Mouse (Mus musculus) midbrain, embryonic 12.5 days (tissue): ENCODE results near the gene Dusp28. TPM values are rescaled to one million over a fixed set of nuclear protein-coding genes. Genes with fewer than 3 reads are reported as not detected.

Experiments used
- ATAC-seq: fragments of 200-750 bp; cut with Nextera tagmentation; 2 replicates; pipeline ENCODE4 v1.8.0; 2017; ENCODE audit warnings: low read depth, moderate TSS enrichment, moderate library complexity; ENCODE audit not compliant: low FRiP score
- H3K27ac ChIP-seq: fragments of 300-500 bp; sonication (generic); replicated peaks from 2 replicates; pipeline ENCODE4 v1.5.1; 2016; ENCODE audit warnings: mild to moderate bottlenecking
- H3K27me3 ChIP-seq: fragments of 300-500 bp; sonication (generic); 2 replicates; pipeline ENCODE4 v1.6.1; 2016; ENCODE audit warnings: mild to moderate bottlenecking
- H3K36me3 ChIP-seq: fragments of 300-500 bp; sonication (generic); 2 replicates; pipeline ENCODE4 v1.6.1; 2016
- H3K4me1 ChIP-seq: fragments of 300-500 bp; sonication (generic); 2 replicates; pipeline ENCODE4 v1.6.1; 2016
- H3K4me2 ChIP-seq: fragments of 300-500 bp; sonication (generic); replicated peaks from 2 replicates; pipeline ENCODE4 v1.6.1; 2016; ENCODE audit warnings: mild to moderate bottlenecking, moderate library complexity
- H3K4me3 ChIP-seq: fragments of 300-500 bp; sonication (generic); 2 replicates; pipeline ENCODE4 v1.5.1; 2016; ENCODE audit warnings: mild to moderate bottlenecking
- H3K9ac ChIP-seq: fragments of 300-500 bp; sonication (generic); replicated peaks from 2 replicates; pipeline ENCODE4 v1.6.1; 2016; ENCODE audit warnings: mild to moderate bottlenecking, moderate library complexity
- H3K9me3 ChIP-seq: fragments of 300-500 bp; sonication (generic); 2 replicates; pipeline ENCODE4 v1.6.1; 2016; ENCODE audit warnings: mild to moderate bottlenecking
- WGBS: fragments of 180-500 bp; shearing (Covaris S2); methylation state at CpG from one replicate; pipeline ENCODE4 v1.1.7; 2016; 5-methylcytosine and 5-hydroxymethylcytosine counted together
- polyA plus RNA-seq: library from polyadenylated mRNA; unstranded; fragments of >200 nt; fragmentation: Nextera tagmentation; extraction: Ambion mirVana; gene quantifications from 2 replicates; pipeline ENCODE4 v1.2.1, GENCODE M21; 2016

Gene Dusp28
- polyA plus RNA-seq, result 14.6 and 16.7 TPM in 2 replicates

DNA sequence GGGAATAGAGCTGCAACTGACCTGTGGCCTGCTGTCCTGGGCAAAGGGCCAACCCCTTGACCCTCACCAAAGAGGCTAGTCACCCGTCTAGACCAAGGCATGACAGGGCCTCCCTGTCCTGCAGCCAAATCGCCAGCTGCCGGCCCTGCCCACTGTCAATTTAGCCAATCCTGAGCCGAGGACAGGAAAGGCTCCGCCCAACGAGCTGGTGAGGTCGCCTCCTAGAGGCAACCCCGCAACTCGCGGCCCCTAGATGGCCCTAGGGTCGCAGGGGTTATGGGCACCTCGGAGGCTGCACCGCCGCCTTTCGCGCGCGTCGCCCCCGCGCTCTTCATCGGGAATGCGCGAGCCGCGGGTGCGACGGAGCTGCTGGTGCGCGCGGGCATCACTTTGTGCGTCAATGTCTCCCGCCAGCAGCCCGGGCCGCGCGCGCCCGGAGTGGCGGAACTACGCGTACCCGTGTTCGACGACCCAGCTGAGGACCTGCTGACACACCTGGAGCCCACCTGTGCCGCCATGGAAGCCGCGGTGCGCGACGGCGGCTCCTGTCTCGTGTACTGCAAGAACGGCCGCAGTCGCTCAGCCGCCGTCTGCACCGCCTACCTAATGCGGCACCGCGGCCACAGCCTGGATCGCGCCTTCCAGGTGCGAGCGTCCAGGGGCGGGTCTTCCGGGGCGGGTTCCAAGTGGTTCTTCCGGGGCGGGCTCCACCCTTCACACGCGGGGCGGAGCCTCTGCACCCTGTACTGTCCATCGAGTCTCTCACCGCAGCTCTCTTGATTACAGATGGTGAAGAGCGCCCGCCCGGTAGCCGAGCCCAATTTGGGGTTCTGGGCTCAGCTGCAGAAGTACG lies at the start of gene Dusp28:
Dusp28 (plus strand) TSS at position 203 of the 853 bp plus-strand sequence.
- under 1% methylated on average over 81 of the region's 81 CpGs for WGBS
- peak; percentile 86 for ATAC-seq
- peaks cover 41% of the 10 kb centered on the region for H3K4me1 ChIP-seq

DNA sequence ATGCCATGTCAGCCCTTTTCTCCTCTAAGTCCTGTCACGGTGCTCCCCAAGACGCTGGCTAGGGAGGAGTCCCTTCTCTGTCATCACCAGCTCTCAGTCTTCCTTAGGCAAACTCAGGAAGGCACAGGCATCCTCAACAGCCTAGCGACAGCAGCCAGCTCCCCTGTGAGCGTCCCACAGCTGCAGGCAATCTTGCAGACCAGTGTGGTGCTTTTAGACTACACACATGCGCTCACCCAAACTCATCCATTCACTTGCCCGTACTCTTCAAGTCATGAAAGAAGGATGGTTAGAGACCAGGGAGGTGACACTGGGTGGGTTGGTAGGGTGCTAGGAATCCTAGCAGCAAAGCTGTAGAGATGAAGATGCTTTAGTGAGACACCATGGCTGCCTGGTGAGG lies 45.3 kb upstream of the Dusp28 start:
- H3K27me3 ChIP-seq, result no peaks in the 10 kb centered on the region
- H3K4me2 ChIP-seq, result no peak overlapping the region
- no peak overlapping the region for H3K9ac ChIP-seq
- peaks cover 40% of the 10 kb centered on the region for H3K36me3 ChIP-seq
- H3K9me3 ChIP-seq, result no peaks in the 10 kb centered on the region
- WGBS, result 76% methylated on average over 6 of the region's 6 CpGs
- no peak overlapping the region for H3K4me3 ChIP-seq
- ATAC-seq, result no peak
- peaks cover 8% of the 10 kb centered on the region for H3K4me1 ChIP-seq
- no peak overlapping the region for H3K27ac ChIP-seq

More for the DNA sequence above, at the start of gene Dusp28:
- Histone ChIP-seq H3K4me2 (peak within 1 kb of the TSS; percentile 66), H3K9ac (peak within 1 kb of the TSS; percentile 60), H3K36me3 (no peaks in the 10 kb centered on the region), H3K4me3 (peak within 1 kb of the TSS; percentile 78), H3K27ac (peak within 1 kb of the TSS; percentile 87), H3K9me3 (no peaks in the 10 kb centered on the region), H3K27me3 (peaks cover 26% of the 10 kb centered on the region)

DNA sequence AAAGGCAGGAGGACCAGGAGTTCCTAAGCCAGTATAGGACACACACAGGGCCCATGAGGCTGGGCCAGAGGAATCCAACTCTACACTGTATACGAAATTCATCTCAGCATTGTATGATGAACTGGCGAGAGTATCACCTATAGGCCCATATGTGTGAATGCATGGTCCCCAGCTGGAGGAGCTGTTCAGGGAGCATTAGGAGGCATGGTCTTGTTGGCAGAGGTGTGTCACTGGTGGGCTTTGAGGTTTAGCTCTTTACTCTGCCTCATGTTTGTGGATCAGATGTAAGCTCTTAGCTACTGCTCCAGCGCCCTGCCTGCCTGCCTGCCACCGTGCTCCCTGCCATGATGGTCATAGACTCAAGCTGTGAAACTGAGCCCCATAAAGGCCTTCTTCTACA lies 43.5 kb upstream of the Dusp28 start:
- no peak overlapping the region for H3K27ac ChIP-seq
- ATAC-seq, result no peak
- peaks cover 22% of the 10 kb centered on the region for H3K36me3 ChIP-seq
- no peak overlapping the region for H3K4me3 ChIP-seq
- no peaks in the 10 kb centered on the region for H3K9me3 ChIP-seq
- H3K4me1 ChIP-seq, result peaks cover 8% of the 10 kb centered on the region
- 95% methylated on average over 4 of the region's 4 CpGs for WGBS
- H3K4me2 ChIP-seq, result no peak overlapping the region
- no peak overlapping the region for H3K9ac ChIP-seq
- no peaks in the 10 kb centered on the region for H3K27me3 ChIP-seq

DNA sequence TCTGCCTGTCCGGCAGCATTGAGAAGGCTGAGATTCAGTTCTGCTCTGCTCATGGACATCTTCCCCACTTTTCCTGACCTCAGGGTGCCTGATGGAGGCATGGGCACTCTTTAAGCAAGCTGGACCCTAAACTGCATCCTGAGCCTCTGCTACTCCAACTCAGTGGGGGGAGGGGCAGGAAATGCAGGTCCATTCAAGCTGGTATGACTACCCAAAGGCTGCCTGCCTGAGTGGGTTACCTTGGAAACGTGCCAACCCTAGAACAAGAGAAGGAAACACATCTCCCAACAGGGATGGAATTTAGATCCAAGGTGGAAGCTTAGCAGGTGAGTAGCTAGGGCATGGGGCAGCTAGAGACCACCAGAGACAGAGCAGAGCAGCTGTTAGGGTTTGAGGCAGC lies 40.6 kb upstream of the Dusp28 start:
- Histone ChIP-seq H3K9ac (no peak overlapping the region), H3K36me3 (no peaks in the 10 kb centered on the region), H3K4me1 (peaks cover 8% of the 10 kb centered on the region), H3K27me3 (no peaks in the 10 kb centered on the region), H3K4me2 (no peak overlapping the region), H3K4me3 (no peak overlapping the region), H3K27ac (no peak overlapping the region), H3K9me3 (no peaks in the 10 kb centered on the region)
- 69% methylated on average over 2 of the region's 2 CpGs for WGBS
- no peak for ATAC-seq

DNA sequence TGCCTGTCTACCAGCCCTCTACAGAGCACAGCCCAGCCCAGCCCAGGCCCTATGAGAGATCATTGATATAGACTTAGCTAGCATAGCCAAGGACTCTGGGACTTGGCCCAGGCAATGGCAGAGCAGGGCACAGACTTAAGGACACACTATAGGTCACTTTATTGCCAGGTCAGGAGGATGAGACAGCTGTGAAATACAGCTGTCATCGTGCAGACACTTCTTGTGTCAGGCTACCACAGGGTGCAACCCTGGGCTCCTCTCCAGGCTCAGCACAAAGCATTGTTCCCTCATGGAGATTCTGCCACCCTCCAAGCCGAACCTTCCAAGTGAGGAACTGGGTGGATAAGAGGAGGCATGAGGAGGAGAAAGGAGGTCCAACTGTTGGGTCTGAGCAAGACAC lies 36.8 kb upstream of the Dusp28 start:
- peaks cover 8% of the 10 kb centered on the region for H3K4me1 ChIP-seq
- H3K4me3 ChIP-seq, result no peak overlapping the region
- no peak overlapping the region for H3K4me2 ChIP-seq
- no peaks in the 10 kb centered on the region for H3K9me3 ChIP-seq
- no peaks in the 10 kb centered on the region for H3K27me3 ChIP-seq
- ATAC-seq, result no peak
- no peak overlapping the region for H3K27ac ChIP-seq
- no peaks in the 10 kb centered on the region for H3K36me3 ChIP-seq
- WGBS, result 83% methylated on average over 2 of the region's 2 CpGs
- no peak overlapping the region for H3K9ac ChIP-seq

DNA sequence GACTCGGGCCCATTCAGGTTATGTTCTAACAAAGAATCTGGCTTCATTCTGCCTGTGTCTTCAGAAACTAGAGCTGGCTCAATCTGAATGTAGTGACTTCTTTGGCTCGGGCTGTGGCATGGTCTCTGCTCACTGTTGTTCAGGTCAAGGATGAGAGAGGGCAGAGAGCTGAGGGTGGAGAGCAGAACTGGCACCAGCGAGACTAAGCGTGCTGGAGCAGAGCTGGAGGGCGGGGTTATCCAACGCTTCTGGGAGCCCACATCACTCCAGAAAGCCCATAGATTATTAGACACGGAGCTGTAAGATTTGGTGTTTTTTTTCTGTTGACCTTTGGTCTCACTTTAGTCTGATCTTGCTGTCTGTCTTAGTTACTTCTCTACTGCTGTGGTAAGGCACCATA lies 34.1 kb upstream of the Dusp28 start:
- Histone ChIP-seq H3K4me1 (no peaks in the 10 kb centered on the region), H3K36me3 (no peaks in the 10 kb centered on the region), H3K27me3 (no peaks in the 10 kb centered on the region), H3K4me3 (no peak overlapping the region), H3K27ac (no peak overlapping the region), H3K9ac (no peak overlapping the region), H3K9me3 (no peaks in the 10 kb centered on the region), H3K4me2 (no peak overlapping the region)
- no peak for ATAC-seq
- WGBS, result 85% methylated on average over 7 of the region's 7 CpGs

DNA sequence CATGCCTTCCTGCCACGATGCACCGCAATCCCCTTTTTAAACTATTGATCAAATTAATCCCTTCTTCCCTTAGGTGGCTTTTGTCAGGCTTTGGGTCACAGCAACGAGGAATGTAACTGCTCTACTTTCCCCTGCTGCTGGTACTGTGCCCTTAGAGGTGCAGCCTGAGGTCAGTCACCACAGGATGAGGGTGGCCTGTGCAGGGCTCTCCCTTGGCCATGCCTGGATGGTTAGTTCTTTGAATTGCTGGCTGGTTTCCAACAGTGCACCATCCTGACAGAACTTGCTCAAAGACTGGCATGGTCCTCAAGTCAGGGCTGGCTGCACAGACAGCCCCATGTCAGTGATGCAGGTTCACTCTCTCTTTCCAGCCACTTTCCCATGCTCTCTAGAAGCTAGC lies 32.8 kb upstream of the Dusp28 start:
- no peak overlapping the region for H3K27ac ChIP-seq
- no peak overlapping the region for H3K4me3 ChIP-seq
- H3K9ac ChIP-seq, result no peak overlapping the region
- H3K4me2 ChIP-seq, result no peak overlapping the region
- H3K4me1 ChIP-seq, result no peaks in the 10 kb centered on the region
- ATAC-seq, result no peak
- H3K36me3 ChIP-seq, result no peaks in the 10 kb centered on the region
- 53% methylated on average over 3 of the region's 3 CpGs for WGBS
- no peaks in the 10 kb centered on the region for H3K9me3 ChIP-seq
- no peaks in the 10 kb centered on the region for H3K27me3 ChIP-seq

DNA sequence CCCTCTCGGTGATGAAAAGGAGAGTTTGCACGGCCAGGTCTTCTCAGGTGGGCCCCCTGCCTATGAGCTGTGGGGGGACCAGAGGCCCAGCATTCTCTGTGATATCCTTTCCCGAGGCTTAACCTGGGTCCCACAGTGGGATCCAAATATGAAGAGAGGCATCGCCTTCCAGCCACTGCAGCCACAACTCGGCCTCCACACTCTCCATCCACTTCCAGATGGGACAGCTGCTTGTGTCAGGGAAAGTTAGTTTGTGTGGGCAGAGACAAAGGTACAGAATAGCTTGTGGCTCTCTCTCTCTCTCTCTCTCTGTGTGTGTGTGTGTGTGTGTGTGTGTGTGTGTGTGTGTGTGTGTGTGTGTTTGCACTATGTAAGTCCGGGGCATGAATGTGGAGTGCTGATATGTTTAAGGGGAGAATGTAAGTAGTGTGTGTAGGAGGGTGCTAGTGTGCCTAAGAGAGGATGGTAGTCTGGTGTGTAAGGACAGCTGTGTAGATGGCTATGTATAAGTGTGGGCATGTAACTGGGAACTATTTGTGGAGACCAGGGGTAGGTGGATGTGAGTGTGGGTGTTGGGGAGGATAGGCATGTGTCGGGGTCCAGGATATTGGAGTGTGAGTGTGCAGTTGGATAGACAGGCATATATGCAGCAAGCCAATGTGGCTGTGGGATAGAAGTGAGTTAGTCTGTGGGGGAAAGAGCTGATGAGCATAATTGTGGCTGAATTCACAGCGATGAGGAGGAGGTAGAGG lies 31.2 kb upstream of the Dusp28 start:
- ATAC-seq, result no peak
- H3K4me3 ChIP-seq, result no peak overlapping the region
- 90% methylated on average over 8 of the region's 8 CpGs for WGBS
- no peaks in the 10 kb centered on the region for H3K27me3 ChIP-seq
- H3K9me3 ChIP-seq, result no peaks in the 10 kb centered on the region
- H3K4me2 ChIP-seq, result no peak overlapping the region
- H3K9ac ChIP-seq, result no peak overlapping the region
- no peak overlapping the region for H3K27ac ChIP-seq
- no peaks in the 10 kb centered on the region for H3K4me1 ChIP-seq
- no peaks in the 10 kb centered on the region for H3K36me3 ChIP-seq

DNA sequence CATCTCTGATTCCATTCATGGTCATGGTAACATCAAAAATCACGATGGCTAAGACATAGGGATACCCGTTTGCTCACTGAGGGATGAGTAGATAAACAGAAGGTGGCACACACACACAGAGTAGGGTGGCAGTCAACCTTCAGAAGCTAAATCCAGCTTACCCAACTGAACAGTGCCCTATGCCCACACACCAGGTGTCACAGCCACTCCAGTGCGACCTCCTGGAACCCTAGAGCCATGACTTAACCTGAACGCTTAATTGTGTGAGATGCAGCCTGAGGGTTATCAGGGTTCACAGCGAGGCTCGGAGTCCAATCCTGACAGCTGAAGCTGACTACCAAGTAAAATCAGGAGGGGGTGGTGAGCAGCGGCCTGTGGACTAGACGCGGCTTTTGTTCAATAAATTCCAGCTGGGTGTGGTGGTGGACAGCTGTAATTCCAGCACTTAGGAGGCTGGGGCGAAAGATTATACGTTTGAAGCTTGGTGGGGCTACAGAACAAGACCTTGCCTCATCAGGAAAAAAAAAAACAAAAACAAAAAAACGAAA lies 29.3 kb upstream of the Dusp28 start:
- no peaks in the 10 kb centered on the region for H3K27me3 ChIP-seq
- H3K27ac ChIP-seq, result no peak overlapping the region

DNA sequence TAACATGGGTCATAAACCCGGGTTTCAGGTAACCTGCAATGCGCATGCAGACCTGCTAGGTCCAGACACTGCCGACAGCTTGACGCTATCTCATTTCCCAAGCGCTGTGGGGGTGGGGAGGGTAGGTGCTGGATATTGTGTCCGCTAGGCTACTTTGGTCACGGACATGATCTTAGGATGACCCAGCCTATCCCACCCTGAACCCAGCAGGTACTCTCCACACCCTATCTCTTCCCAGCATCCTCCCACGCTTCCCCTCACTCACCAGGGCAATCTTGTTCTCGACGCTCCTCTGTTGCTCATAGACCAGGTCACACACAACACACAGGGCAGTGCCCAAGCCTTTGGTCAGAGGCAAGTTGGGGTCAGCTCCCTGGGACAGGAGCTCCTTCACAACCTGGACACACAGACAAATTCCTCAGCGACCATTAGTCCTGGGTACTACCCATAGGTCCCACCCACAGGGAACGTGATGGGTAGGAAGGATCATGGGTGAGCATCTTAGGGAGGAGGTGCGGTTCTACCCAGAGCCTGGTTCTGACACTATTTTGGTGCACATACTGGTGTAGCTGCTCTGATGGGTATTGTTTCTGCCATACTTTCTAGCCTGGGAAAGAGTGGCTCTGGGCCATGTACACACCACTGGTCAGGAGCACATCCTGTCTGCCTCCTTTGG lies 28.6 kb upstream of the Dusp28 start:
- Histone ChIP-seq H3K27me3 (no peaks in the 10 kb centered on the region), H3K4me2 (no peak overlapping the region), H3K27ac (no peak overlapping the region), H3K9me3 (no peaks in the 10 kb centered on the region), H3K36me3 (no peaks in the 10 kb centered on the region), H3K4me3 (no peak overlapping the region), H3K9ac (no peak overlapping the region), H3K4me1 (no peaks in the 10 kb centered on the region)
- WGBS, result 84% methylated on average over 13 of the region's 13 CpGs
- no peak for ATAC-seq

More for the DNA sequence above, 29.3 kb upstream of the Dusp28 start:
- no peaks in the 10 kb centered on the region for H3K36me3 ChIP-seq
- WGBS, result 74% methylated on average over 12 of the region's 12 CpGs
- H3K9ac ChIP-seq, result no peak overlapping the region
- H3K4me3 ChIP-seq, result no peak overlapping the region
- ATAC-seq, result no peak
- H3K9me3 ChIP-seq, result no peaks in the 10 kb centered on the region
- no peak overlapping the region for H3K4me2 ChIP-seq
- no peaks in the 10 kb centered on the region for H3K4me1 ChIP-seq

DNA sequence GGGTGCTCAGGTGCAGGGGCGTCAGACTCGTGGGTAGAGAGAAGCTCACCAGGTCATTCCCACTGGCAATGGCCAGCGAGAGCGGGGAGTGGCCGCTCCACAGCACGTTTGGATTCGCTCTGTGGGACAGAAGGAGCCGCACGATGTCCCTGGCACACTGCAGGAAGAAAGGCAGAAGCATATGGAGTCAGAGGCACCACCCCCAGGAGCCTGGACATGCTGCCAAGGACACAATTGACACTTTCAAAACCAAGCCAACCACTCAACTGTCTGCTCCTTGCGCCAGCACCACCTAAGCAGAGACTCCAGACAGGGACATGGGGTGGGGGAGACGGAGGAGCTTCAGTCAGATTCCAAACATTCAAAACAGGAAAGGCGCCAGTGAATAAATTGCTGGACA lies 27.5 kb upstream of the Dusp28 start:
- H3K9me3 ChIP-seq, result no peaks in the 10 kb centered on the region
- H3K27me3 ChIP-seq, result no peaks in the 10 kb centered on the region
- no peak overlapping the region for H3K4me3 ChIP-seq
- no peaks in the 10 kb centered on the region for H3K36me3 ChIP-seq
- H3K4me1 ChIP-seq, result no peaks in the 10 kb centered on the region
- no peak overlapping the region for H3K4me2 ChIP-seq
- no peak for ATAC-seq
- no peak overlapping the region for H3K9ac ChIP-seq
- H3K27ac ChIP-seq, result no peak overlapping the region
- 90% methylated on average over 12 of the region's 12 CpGs for WGBS

DNA sequence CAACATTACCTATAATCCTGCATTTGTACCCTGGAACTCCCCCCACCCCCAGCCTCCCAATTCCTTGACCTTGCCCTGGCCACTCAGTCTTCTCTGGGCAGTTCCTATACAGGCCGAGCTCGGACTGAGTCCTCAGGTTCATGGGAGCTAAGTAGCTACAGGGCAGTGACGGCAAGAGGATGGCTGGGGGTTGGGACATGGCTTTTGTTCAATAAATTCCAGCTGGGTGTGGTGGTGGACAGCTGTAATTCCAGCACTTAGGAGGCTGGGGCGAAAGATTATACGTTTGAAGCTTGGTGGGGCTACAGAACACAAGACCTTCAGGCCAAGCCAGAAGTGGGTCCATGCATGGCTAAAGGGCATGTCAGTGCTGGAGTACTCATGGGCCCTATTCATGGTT lies 26.7 kb upstream of the Dusp28 start:
- no peaks in the 10 kb centered on the region for H3K36me3 ChIP-seq
- H3K4me1 ChIP-seq, result no peaks in the 10 kb centered on the region
- no peaks in the 10 kb centered on the region for H3K27me3 ChIP-seq
- no peak overlapping the region for H3K4me3 ChIP-seq
- H3K27ac ChIP-seq, result no peak overlapping the region
- H3K4me2 ChIP-seq, result no peak overlapping the region
- no peaks in the 10 kb centered on the region for H3K9me3 ChIP-seq
- no peak for ATAC-seq
- no peak overlapping the region for H3K9ac ChIP-seq
- 80% methylated on average over 5 of the region's 5 CpGs for WGBS
